Mouse (Mus musculus): ENCODE results near the gene Msh5.

Msh5 gene

DNA sequence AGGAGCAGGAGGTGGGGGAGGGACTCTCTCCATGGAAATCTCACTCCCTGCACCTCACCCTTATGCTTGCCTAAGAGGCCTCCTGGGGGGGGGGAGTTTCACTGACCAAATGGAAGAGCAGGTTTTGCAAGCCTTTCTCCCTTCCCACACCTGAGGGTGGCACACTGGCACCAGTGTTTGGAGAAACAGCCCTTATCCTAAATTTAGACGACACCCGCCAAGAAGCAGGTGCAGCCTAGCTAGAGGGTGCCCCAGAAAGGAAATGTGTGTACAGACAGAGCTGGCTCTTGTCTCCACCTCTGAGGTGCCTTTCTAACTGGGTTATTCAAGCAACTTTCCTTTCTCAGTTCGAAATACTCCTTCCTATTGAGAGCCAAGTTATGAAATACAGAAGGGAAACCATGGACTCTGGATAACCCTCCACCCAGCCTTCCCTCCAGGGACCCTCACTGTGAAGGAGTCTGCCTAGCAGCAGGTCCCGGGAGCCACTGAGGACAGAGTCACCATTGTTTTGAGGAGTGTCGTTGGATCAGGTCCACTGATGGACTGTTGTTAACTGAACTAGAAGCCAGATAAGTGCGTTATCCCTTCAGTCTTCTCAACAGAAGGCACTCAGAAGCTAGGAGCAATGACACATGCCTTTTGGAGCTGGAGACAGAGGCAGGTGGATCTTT lies 24.1 kb upstream of the Msh5 start:
- peak; percentile 24 for DNase-seq (ENCODE audit: low read depth, low spot score)

DNA sequence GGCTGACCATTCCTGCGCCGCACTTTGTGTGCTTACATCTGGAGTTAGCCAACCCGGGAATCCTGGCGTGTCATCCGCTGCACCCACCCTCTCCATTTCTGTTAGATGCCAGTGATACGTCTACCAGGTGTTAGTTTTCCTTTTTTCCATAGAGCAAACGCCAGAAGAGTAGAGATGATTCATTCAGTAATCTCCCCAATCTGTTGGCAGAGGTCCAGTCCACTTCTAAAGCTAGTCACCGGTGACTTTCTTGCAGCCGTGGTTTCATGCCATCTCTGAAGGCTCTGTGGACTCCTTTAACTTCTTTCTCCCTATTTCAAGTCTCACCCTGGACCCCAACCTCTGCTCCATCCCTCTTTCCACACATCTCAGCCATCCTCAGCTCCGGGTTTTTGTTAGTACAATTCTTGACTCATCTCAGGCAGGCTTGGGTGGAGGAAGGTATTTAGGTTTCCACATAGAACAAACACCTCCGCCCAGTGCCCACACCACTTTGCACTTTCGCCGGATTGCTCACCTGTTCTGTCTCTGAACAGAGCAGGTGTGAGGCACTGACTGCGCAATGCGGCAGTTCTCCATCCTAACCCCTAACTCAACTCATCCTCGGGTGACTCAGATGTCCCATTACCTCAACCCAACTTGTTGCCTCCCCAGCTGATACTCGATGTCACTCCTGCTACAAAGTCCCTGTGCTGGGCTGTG lies 21.8 kb upstream of the Msh5 start:
- no peak for DNase-seq (ENCODE audit: low read depth, low spot score)

DNA sequence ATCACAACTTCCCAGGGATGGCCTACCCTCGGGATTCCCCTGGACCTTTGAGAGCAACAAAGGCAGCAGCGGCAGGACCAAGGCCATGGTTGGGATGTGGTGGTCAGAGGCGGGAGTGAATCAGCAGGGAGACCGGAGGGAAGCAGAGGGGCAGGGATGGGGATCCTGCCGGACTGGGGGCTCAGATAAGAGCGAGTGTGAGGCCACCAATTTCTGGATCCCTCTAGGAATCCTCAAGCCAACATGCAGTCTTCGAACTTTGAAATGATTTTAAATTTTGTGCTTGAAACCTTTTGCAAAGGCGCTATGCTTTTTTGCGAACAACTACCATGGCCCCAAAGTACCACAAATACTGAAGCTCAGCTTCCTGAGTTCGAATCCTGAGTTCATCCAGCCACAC lies 19.5 kb upstream of the Msh5 start, which contains the start of gene Mpig6b:
Mpig6b (minus strand) TSS at position 101 of the 400 bp plus-strand sequence.
- no peak for DNase-seq (ENCODE audit: low read depth, low spot score)

DNA sequence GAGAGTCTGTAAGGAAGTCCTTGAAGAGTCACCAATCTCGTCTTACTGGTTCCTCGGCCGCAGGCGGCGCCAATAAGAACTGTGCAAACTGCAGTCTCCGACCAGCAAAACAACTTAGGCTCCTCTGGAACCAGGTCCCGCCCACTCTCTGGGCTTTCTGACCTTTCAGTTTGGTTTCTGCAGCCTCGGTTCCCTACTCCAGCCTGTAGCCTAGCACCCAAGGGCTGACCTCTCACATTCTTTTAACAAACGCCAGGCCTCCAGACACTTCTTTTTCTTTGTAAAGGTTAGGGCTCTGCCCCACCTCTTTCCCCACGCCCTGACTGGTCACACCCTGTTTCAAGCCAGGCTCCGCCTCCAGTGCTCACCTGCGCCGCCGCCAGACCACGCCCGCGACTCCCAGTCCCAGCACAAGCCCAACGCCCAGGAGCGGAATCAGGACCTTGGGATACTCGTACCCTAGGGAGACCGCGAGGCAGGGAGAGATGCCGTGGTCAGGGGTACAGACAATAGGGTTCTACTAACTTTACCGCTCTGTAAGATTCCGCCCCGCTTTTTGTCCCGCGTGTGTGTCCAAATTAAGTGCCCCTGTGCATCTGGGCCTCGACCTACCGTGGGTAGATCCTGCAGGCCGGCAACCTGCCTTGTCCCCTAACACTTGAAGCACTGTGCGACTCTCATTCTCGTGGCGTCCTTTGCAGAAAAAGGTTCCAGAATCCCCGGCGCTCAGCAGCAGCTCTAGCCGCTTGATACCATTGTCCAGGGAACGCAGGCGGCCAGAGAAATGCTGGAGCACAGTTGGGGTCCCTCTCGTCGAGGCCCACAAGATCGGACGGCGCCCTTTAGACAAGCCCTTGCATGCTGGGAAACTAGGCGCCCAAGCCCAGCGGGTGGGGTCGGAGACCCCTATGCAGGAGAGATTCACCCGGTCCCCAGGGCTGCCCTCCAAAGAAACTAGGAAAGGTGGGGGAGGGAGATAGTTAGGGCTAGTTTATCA lies 18.7 kb upstream of the Msh5 start, which contains the start of gene Ly6g6c:
Ly6g6c (plus strand) TSS at position 438 of the 997 bp plus-strand sequence.
- no peak for DNase-seq (ENCODE audit: low read depth, low spot score)

DNA sequence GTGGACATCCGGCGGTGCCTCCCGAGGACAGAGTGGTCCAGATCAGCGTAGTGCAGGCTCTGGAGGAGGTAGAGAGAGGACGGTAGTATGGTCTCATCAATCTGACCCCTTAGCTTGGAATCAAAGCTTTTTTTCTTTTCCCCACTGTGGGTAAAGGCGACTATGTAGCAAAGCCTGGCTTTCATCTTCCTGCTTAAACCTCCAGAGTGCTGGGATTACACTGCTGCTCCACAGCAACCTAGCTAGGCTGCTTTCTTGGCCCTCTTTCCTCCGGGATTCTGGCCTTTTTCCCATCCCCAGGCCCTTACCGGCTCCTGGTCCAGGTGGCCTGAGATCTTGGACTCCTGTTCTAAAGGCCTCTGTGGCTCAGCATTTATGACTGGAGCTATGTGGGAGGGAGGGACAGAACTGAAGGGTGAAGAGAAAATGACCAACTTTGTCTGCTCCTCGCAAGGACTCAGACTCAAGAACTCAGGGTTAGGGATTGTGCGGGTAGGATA lies 17.9 kb upstream of the Msh5 start:
- no peak for DNase-seq (ENCODE audit: low read depth, low spot score)

DNA sequence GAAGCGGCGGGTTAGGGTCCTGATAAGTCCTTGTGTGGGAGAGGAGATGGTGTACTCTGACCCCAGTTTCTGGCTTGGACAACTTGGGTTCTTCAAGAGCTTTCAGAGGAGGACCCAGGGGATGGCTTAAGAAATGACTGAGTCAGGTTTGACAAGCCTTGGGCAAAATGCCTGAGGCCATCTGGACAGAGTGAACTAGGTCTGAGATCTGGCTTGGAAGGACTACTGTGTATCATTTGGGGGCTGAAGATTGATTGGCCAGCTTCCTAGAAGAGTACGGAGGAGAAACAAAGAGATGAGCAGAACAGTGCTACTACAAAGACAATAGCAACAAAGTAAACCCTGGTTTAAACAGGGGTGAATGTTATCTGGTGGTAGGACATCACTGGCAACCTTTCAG lies 16.9 kb upstream of the Msh5 start:
- no peak for DNase-seq (ENCODE audit: low read depth, low spot score)

DNA sequence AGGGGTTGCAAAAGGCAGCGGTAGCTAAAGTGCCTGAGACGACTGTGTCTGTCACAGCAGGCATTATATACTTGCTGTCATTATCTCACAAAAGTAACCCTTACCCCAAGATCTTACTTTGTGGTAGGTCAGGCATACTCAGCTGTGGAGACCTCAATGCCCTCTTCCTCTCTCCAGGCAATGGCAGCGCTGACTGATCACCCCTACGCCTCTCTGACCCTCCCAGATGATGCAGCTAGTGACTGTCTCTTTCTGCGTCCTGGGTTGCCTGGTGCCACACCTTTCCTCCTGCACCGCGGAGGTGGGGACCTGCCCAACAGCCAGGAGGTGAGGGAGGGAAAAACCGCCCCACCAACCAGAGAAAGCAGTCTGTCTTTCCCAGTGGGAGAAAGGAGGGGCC lies 14.8 kb upstream of the Msh5 start:
- DNase-seq (ENCODE audit: low read depth, low spot score): no peak

DNA sequence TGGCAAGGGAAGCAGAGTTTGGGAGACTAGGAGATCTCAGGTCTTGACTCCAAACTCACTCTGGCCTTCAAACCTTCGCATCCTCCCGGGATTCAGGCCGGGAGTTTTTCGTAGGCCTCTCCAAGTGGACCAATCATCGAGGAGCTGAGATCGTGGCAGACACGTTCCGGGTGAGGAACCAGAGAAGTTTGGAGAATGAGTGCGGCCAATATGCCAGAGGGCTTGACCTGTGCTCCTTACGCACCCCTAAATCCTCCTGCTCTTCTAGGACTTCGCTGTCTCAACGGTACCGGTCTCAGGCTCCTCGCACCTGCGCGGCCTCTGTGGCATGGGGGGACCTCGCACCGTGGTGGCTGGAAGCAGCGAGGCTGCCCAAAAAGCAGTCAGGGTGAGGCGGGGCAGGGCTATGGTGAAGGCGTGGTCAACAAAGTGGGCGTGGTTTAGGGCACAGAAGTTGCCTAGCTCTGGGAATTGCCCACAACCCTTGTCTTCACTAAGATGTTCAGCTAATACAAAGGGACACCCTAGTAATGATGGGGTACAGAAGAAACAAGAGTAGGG lies 14.3 kb upstream of the Msh5 start:
- DNase-seq (ENCODE audit: low read depth, low spot score): no peak

DNA sequence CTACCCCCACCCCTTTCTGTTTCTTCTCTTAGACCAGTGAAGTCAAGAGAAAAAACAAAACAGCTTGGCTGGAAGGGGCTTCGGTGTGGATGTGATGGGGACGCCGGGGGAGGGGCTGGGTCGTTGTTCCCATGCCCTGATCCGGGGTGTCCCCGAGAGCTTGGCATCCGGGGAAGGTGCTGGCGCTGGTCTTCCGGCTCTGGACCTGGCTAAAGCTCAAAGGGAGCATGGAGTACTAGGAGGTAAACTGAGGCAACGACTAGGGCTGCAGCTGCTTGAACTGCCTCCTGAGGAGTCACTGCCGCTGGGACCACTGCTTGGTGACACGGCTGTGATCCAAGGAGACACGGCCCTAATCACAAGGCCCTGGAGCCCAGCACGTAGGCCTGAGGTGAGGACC lies 13.5 kb upstream of the Msh5 start:
- DNase-seq (ENCODE audit: low read depth, low spot score): no peak

DNA sequence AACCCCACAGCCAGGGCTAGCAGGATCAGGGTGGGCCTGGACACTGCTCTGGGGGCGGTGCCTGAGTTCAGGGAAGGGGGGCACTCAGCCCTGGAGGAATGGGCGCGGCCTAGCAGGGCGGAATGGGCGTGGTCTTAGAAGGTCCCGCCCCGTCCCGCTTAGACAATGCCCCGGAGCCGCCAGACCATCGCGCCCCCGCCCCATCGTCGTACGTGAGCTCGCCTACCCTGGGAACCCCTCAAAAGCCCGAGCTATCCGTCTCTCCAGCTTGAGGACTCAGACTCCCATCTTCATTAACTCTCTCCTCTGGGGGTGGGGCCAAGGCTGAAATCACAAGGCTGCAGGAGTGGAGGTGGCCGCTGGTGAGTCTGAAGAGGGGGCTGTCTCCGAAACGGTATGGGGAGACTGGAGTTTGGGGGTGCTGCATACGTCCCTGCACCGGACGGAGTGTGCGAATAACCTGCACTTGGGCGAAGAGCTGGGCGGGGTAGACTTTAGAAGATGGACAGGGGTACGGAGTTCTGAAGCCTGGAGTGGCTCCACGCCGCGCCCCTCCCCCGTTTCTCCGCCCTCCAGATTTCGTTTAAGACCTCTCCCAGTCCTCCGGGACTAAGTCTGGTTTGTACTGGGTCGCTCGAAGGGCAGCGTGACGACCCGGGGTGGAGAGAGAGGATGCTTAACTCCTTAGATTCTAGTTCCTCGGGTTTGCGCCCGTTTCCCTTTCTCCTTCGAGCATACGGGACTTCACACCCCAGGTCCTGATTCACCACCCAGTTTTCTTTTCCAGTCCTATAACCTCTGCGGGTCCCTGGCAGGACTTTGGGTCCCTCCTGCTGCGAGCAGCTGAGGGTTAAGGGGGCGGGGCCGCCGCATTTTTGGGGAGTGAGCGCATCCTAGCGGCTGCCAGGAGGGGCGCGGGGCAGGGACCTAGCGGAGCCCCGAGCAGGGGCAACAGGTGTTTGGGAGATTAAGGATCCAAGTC lies 12.7 kb upstream of the Msh5 start, which contains the start of gene Ddah2:
Ddah2 (plus strand) TSS at position 125 of the 982 bp plus-strand sequence.
- peak; percentile 90 for DNase-seq (ENCODE audit: low read depth, low spot score)

DNA sequence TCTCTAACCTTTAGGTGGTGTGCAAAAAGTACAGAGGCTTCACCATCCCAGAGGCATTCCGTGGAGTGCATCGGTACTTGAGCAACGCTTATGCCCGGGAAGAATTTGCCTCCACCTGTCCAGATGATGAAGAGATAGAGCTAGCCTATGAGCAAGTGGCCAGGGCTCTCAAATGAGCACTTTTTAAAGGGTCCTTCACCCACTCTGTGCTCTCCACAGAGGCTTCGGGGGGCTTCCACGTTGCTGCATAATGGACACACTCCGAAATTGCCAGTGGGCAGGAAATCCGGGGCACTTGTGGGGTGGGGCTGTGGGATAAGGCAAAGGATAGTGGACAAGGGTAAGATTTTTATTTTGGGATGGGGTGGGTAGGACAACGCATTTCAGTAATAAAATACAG lies 11.8 kb upstream of the Msh5 start:
- no peak for DNase-seq (ENCODE audit: low read depth, low spot score)

DNA sequence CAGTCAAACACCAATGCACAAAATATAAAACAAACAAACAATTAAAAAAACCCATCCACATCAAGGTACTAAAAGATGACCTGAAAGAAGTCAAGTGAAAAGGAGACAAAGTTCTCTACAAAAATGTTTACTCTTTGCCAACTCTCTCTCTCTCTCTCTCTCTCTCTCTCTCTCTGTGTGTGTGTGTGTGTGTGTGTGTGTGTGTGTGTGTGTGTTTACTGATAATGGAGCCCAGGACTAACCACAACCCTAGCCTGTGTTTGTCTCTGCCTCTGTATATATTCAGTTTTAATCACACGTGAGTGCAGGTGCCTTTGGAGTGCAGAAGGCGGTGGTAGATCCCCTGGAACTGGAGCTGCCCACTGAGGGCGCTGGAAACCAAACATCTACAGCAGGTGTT lies 10.5 kb upstream of the Msh5 start:
- no peak for DNase-seq (ENCODE audit: low read depth, low spot score)

DNA sequence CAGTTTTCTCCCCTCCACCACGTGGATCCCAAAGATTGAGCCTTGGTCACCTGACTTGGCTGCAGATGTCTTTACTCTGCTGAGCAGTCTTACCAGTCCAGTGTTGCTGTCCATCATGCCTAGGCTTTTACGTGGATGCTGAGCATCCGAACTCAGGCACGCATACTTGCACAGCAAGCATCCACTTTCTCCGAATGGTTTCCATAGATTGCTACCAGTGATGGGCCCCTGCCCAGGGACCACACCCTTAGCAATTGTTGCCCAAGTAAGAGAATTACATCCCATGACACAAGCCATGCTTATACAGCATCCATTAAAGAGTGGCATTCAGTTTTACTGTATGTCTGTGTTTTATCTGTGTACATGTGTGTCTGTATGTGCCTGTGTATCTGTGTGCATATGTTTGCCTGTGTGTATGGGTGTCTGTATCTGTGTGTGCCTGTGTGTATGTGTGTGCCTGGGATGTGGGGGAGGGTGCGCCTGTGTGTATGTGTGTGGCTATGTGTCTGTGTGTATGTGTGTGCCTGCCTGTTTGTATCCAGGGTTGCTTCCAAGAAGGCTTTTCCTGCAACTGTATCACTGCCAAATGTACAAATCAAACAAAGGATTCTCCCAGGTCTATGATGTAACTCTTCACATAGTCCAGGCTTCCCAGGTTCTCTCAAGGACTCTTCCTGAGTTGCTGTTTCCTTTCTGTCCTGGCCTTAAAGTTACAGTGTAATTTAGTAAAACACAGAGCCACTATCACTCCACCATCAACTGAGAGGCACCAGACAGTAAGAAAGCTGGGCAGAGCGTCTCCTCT lies 9.3 kb upstream of the Msh5 start:
- DNase-seq (ENCODE audit: low read depth, low spot score): no peak

DNA sequence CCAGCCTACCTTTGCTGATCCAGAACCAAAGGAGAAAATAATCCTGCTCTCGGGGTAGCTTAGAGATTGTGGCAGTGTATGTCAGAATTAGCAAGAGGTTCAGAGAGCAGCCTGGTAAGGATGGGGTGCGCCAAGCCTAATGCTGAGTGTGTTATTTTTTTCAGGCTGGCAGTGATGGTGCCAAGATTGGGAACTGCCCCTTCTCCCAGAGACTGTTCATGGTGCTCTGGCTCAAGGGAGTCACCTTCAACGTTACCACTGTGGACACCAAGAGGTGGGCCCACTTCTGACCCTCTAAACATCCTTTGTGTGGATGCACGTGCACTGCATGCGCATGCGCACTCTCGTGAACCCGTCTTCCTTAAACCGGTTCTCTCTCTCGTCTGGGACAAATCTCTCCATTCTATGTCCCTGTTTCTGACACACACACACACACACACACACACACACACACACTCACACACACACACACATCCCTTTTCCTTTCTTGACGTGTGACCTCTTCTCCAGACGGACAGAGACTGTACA lies 5.8 kb upstream of the Msh5 start:
- no peak for DNase-seq (ENCODE audit: low read depth, low spot score)

DNA sequence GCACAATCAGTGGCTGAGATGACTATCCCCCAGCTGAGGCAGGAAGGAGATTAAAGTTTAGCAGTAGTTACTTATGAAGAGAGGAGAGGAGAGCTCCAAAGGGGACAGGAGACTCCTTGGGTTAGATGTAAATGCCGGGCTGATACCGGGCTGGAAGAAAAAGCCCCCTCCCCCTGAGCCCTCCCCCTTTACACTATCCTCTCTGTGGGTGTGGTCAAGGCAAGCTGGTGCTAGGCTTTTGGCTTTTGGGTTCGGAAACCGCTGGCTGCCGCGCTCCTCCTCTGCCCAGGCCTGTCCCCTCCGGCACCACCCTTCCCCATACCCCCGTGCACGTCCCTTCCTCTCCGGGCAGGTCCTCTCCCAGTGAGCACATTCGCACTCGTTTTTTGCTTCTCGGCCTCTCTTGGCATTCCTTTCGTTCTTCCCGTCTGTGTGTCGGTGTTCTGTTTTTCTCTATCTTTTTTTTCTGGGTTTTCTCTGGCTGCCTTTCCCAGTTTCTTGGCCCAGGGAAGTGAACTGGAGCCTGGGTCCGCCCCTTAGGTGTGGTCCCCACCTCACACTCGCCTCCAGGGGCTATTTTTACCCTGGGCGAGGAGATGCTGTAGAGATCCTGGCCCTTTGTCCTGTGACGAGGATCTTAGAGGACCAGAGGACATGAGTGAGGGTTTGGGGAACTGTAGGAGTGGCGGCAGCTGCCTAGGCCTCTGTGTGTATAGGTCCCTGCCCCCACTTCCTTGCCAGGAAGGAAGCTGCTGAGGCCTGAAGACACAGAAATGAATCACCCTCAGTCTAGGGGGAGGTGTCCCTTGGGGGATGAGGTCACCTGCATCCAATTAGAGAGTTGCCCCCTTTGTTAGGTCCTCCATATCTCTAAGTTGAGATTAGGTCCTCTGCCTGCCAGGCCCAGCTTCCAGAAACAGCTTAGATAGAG lies 4.9 kb upstream of the Msh5 start:
- DNase-seq (ENCODE audit: low read depth, low spot score): peak; percentile 90

DNA sequence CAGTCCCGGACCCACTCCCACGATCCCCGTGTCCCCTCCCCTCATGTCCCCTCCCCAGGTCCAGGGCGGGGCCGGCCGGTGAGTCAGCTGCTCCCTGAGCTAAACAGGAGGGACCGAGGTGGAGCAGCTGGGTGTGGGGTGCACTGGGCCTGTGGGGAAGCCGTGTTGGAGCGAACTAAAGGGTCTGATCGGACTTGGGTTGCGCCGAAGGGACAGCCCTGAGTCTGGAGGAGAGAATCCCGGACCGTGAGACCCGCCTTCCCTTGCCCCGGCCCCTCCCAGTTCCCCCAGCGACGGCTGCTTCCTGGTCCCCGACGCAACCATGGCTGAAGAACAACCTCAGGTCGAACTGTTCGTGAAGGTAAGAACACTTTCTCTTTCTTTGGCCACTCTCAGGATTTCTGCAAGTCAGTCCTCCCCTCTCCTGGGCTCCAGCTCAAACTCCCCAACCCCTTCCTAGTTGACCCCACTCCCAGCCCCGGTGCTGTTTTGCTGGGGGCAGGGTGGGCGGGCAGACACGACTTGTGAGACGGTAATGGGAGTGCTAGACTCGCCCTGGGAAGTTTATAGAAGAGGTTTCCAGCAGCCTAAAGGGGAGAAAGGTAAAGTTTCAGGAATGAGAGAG lies 3.7 kb upstream of the Msh5 start:
- DNase-seq (ENCODE audit: low read depth, low spot score): peak; percentile 88

DNA sequence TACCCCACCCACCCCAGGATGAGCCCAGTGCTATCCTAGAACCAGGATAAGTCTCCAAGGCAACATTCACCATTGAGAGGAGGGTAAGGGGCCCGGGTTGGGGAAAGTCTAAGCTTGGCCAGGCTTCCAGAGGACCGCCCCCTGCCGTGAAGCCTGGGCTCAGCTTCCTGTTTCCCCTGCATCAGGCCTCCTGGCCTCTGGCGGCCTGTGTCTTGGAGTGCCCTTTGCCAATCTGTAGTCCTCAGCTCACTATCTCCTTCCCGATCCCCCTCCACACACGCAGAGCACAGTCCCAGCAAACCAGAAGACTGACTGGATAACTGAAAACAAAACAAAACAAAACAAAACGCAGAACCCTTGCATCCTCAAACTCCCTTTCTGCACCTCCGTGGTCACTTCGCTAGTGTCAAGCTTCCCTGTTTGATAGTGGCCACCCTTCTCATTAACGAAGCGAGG lies 3.0 kb upstream of the Msh5 start, which contains the start of gene Clic1:
Clic1 (plus strand) TSS at position 406 of the 456 bp plus-strand sequence.
- DNase-seq (ENCODE audit: low read depth, low spot score): peak; percentile 80

All from A20 (cell line).